Mouse (Mus musculus) erythroblast, embryonic 14.5 days (primary cell): ENCODE data around the gene Selenon.

ENCODE experiments used
- GATA1 ChIP-seq: IDR thresholded peaks from 2 replicates; pipeline ENCODE4 v1.6.1; 2012; ENCODE audit warnings: low read length, inconsistent platforms, mixed read lengths
- TAL1 ChIP-seq: IDR thresholded peaks from 3 replicates; pipeline ENCODE4 v1.6.1; 2012; ENCODE audit warnings: low read length, inconsistent platforms, mixed read lengths

DNA sequence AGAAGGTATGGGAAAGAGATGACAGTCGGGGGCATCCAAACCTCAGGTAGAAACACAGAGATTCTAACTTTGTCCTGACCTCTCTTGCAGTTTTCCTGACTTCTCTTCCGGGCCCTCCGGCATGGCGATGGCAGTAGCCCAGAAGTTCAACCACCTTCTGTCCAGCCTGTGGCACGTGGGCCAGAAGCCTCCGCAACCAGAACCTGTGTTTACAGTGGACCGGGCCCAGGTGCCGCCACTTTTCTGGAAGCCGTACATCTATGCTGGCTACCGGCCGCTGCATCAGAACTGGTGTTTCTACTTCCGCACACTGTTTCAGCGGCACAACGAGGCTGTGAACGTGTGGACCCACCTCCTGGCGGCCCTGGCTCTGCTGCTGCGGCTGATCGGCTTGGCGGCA lies 45.3 kb downstream of the Selenon start:
- TF ChIP-seq GATA1, result no peak
- no peak for TF ChIP-seq TAL1
